ENCODE assay signal across 16 mouse cellular contexts in genomic region chr13:29161436-29161835, GRCm38 (mm10).
"Had no signal": no experiment of that assay in that cellular context is flagged by ENCODE, and none has a peak within 500 bp of the region (broad histone marks: within the 10 kb centered on the region; RNA-seq: fewer than 3 reads in every experiment).

No protein-coding gene starts in this region.

- H3K9ac ChIP-seq: limb, embryonic 13.5 days; liver, embryonic 15.5 days; neural tube, embryonic 15.5 days had no signal

- H3K9me3 ChIP-seq: limb, embryonic 13.5 days; liver, embryonic 15.5 days; midbrain, embryonic 10.5 days; neural tube, embryonic 15.5 days had no signal

- ATAC-seq: lung, postnatal 0 days had no signal

- H3K36me3 ChIP-seq: limb, embryonic 13.5 days; liver, embryonic 15.5 days; midbrain, embryonic 10.5 days; neural tube, embryonic 15.5 days had no signal

- H3K27ac ChIP-seq: kidney, postnatal 0 days; limb, embryonic 13.5 days; liver, embryonic 15.5 days; midbrain, embryonic 10.5 days; neural tube, embryonic 15.5 days had no signal

- H3K4me1 ChIP-seq: liver, embryonic 15.5 days; neural tube, embryonic 15.5 days had no signal

- H3K27me3 ChIP-seq: limb, embryonic 13.5 days; liver, embryonic 15.5 days; neural tube, embryonic 15.5 days had no signal

- H3K4me3 ChIP-seq: limb, embryonic 13.5 days; liver, embryonic 15.5 days; midbrain, embryonic 10.5 days; myocyte; neural tube, embryonic 15.5 days had no signal

- H3K4me2 ChIP-seq: limb, embryonic 13.5 days; liver, embryonic 11.5 days; liver, embryonic 15.5 days; neural tube, embryonic 15.5 days had no signal

- DNase-seq: kidney, adult 11 months; kidney, adult 9 months; kidney, postnatal 36 days; left cerebral cortex, postnatal 4 days; lung, adult 2 months; lung, postnatal 4 days; midbrain, embryonic 14.5 days; right cerebral cortex, adult 18-20 months had no signal
